Mouse (Mus musculus): ENCODE measurements around the gene Olfr1412.

Gene Olfr1412

DNA sequence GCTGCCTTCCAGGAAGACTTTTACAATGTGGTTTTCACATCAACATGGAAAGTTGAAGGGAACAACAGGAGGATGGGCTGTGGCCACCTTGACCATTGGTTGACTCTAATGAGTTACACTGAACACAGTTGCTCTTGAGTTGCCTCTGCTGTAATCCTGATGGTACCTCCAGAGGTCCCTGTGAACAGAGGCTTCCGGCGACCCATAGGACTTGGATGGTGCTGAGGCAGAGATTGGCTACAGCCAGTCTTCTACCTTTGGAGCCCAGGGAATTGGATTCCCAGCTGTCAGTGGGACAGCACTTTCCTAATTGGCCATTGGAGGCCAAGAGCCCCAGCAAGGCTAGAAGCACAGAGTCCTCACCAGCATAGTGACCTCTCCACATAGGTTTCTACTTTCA lies at the start of gene Olfr1412:
Gene Olfr1412, plus strand, starts transcription at position 301 of the 400 bp plus-strand sequence.
- DNase-seq (ENCODE audit: low read depth, low spot score): no peak
- Histone ChIP-seq H3K36me3 (ENCODE audit: control insufficient read depth, insufficient read depth, low read length, poor library complexity, severe bottlenecking) (no peaks in the 10 kb centered on the region), H3K27me3 (ENCODE audit: control insufficient read depth, insufficient read depth, low read length, poor library complexity, severe bottlenecking) (no peaks in the 10 kb centered on the region)

DNA sequence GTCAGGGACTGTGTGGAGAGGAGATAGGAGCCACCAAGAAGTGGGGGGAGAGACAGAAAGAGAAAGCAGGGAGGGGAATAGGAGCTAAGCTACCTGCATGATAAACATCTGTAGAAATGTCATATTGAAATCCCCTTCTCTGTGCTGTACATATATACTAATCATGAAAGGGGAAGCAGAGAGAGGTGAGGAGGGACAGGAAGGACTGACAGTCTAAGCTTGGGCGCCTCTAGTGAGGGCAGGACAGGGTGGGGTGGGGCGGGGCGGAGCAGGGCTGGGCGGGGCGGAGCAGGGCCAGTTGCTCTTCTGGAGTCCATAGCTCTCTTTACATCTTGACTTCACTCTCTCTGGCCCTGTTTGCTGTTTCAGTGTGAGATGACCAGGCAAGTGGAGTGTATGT lies 48.6 kb upstream of the Olfr1412 start:
- no peaks in the 10 kb centered on the region for H3K36me3 ChIP-seq (ENCODE audit: control insufficient read depth, insufficient read depth, low read length, poor library complexity, severe bottlenecking)
- peak; percentile 4 for DNase-seq (ENCODE audit: low read depth, low spot score)
- H3K27me3 ChIP-seq (ENCODE audit: control insufficient read depth, insufficient read depth, low read length, poor library complexity, severe bottlenecking): no peaks in the 10 kb centered on the region

DNA sequence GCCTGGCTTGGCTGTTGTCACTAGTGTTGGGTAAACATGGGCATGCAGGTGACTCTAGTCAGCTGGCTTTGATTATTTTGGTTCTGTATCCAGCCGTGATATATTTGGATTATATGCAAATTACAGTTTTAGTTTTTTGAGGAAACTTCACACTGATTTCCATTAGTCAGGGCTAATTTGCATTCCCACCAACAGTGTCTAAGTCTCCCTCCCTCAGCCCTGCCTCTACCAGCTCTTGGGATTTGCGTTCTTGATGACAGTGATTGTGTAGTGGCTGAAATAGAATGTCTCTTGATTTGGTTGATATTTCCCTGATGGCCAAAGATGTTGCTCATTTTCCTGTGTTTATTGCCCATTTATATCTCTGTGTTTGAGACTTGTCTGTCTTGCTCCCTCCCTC lies 46.5 kb upstream of the Olfr1412 start:
- Histone ChIP-seq H3K36me3 (ENCODE audit: control insufficient read depth, insufficient read depth, low read length, poor library complexity, severe bottlenecking) (no peaks in the 10 kb centered on the region), H3K27me3 (ENCODE audit: control insufficient read depth, insufficient read depth, low read length, poor library complexity, severe bottlenecking) (no peaks in the 10 kb centered on the region)
- DNase-seq (ENCODE audit: low read depth, low spot score): no peak

DNA sequence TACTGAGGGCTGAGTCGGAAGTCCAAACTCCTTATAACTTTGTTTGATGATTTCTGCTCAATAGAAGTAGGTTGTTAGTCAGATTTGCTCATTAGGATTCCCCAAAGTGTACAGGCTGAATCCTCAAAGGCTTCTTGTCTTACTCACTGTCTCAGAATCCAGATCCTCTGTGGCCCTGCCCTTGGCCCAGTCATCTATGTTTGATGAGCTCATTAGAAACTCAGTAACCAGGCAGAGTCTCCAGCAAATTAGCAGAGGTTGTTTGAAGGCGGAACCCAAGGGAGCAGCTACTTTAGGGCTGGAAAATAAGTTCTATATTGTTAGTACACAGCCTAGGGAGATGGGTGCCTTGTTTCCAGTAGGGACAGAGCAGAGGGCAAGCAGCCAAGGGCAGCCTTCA lies 39.6 kb upstream of the Olfr1412 start:
- DNase-seq (ENCODE audit: low read depth, low spot score): no peak
- H3K36me3 ChIP-seq (ENCODE audit: control insufficient read depth, insufficient read depth, low read length, poor library complexity, severe bottlenecking): no peaks in the 10 kb centered on the region
- H3K27me3 ChIP-seq (ENCODE audit: control insufficient read depth, insufficient read depth, low read length, poor library complexity, severe bottlenecking): no peaks in the 10 kb centered on the region

DNA sequence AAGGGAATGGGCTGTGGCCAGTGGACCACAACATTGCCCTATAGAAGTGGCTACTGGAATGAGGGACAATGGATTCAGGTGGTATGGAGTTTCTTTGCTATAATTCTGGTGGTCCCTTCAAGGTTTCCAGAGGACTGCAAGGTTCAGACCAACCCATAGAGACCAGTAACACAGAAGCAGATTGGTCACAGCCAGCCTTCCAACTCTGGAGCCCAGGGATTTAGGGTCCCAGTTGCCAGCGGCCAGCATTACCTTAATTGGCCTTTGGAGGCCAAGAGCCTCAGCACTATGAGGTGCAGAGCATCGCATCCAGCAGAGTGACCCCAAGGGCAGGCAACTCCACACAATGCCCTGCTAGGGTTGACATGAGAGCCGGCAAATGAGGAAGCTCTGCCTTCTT lies 14.6 kb upstream of the Olfr1412 start, which contains the start of gene Olfr1413:
Gene Olfr1413, plus strand, starts transcription at position 301 of the 400 bp plus-strand sequence.
- no peaks in the 10 kb centered on the region for H3K27me3 ChIP-seq (ENCODE audit: control insufficient read depth, insufficient read depth, low read length, poor library complexity, severe bottlenecking)
- DNase-seq (ENCODE audit: low read depth, low spot score): no peak
- H3K36me3 ChIP-seq (ENCODE audit: control insufficient read depth, insufficient read depth, low read length, poor library complexity, severe bottlenecking): no peaks in the 10 kb centered on the region

DNA sequence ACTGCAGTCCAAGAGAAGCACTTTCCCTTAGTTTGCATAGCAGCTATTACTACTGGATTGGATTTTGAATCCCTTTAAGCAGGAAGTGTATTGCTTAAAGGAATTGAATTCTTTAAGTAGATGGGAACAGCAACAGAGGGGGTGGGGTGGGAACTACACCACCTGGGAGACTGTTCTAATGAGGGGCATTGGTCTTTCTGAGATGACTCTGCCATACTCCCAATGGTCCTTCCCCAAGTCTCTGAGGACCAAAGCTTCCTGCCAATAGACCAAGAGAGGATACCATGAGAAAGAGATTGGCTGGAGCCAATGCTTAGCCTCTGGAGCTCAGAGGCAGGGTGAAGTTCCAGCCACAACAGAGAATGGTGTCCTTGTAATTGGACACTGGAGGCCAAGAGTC lies 8.5 kb downstream of the Olfr1412 start, which contains the start of gene Olfr1411:
Gene Olfr1411, plus strand, starts transcription at position 301 of the 400 bp plus-strand sequence.
- no peaks in the 10 kb centered on the region for H3K36me3 ChIP-seq (ENCODE audit: control insufficient read depth, insufficient read depth, low read length, poor library complexity, severe bottlenecking)
- H3K27me3 ChIP-seq (ENCODE audit: control insufficient read depth, insufficient read depth, low read length, poor library complexity, severe bottlenecking): no peaks in the 10 kb centered on the region
- no peak for DNase-seq (ENCODE audit: low read depth, low spot score)

DNA sequence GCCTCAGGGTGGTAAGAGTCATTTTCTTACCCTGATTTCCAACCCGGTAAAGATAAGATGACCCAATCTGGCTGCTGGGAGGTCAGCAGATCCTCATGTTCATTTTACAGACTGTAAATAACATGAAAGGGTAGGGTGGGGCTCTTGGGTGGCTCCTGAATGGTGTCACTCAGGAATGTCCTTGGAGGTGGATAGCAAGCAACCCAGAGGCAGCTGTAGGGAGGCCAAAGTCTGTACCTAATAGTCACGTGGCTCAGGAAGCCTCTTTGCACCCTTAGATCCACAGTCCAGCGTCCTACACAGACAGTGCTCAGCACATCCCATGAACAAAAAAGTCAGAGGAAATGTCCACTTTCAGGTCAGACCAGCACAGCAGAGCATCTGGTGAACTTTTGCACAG lies 10.4 kb downstream of the Olfr1412 start:
- DNase-seq (ENCODE audit: low read depth, low spot score): no peak
- Histone ChIP-seq H3K36me3 (ENCODE audit: control insufficient read depth, insufficient read depth, low read length, poor library complexity, severe bottlenecking) (no peaks in the 10 kb centered on the region), H3K27me3 (ENCODE audit: control insufficient read depth, insufficient read depth, low read length, poor library complexity, severe bottlenecking) (no peaks in the 10 kb centered on the region)

DNA sequence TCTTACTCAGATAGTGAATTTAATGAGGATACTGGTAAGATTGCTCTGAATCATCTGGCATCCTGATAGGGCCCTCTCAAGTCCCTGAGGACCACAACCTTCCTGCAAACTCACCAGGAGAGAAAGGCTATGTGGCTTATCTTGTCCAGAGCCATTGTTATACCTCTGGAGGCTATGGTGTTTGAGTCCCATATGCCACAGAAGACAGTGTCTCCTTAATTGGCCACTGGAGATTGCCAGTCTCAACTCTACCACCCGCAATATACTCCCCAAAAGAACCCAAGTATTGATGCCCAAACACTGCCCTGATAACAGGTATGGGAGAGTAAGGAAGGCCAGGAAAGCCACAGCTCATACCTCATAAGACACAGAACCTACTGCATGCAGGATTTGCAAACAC lies 19.9 kb downstream of the Olfr1412 start, which contains the start of gene Olfr1410:
Gene Olfr1410, plus strand, starts transcription at position 301 of the 400 bp plus-strand sequence.
- Histone ChIP-seq H3K36me3 (ENCODE audit: control insufficient read depth, insufficient read depth, low read length, poor library complexity, severe bottlenecking) (no peaks in the 10 kb centered on the region), H3K27me3 (ENCODE audit: control insufficient read depth, insufficient read depth, low read length, poor library complexity, severe bottlenecking) (no peaks in the 10 kb centered on the region)
- no peak for DNase-seq (ENCODE audit: low read depth, low spot score)

DNA sequence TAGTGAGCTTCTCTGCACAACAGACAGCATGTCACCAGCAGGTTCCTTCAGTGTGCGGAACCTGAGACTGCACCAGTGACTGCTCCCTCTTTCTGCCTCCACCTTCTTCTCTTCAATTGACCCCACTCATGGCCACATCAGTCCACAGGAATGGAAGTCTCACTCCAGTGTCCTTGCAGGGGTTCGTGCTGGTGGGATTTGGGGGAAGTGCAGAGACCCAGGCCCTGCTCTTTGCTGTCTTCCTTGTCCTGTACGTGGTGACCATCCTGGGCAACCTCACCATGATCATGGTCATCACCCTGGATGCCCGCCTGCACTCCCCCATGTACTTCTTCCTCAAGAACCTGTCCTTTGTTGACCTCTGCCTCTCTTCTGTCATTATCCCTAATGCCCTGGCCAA lies 22.1 kb downstream of the Olfr1412 start:
- H3K36me3 ChIP-seq (ENCODE audit: control insufficient read depth, insufficient read depth, low read length, poor library complexity, severe bottlenecking): no peaks in the 10 kb centered on the region
- no peaks in the 10 kb centered on the region for H3K27me3 ChIP-seq (ENCODE audit: control insufficient read depth, insufficient read depth, low read length, poor library complexity, severe bottlenecking)
- no peak for DNase-seq (ENCODE audit: low read depth, low spot score)

DNA sequence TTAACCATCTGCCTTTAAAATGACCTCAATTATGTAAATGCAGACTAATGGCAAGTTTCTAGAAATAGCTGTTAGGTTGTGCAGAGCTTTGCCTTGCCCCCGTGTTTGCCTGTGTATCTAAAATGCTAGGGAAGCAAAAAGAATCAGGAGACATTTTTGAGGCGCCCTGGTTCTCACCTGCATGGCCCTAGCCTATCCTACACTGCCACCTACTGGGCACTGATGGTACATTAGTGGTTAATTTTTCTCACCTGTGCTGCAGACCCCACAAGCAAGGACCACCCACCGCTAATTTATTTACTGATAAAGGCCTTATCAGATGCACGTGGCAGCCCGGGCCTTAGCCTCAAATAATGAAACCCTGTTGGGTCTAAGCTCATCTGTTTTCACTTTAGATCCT lies 25.4 kb downstream of the Olfr1412 start:
- Histone ChIP-seq H3K27me3 (ENCODE audit: control insufficient read depth, insufficient read depth, low read length, poor library complexity, severe bottlenecking) (no peaks in the 10 kb centered on the region), H3K36me3 (ENCODE audit: control insufficient read depth, insufficient read depth, low read length, poor library complexity, severe bottlenecking) (no peaks in the 10 kb centered on the region)
- DNase-seq (ENCODE audit: low read depth, low spot score): peak; percentile 70

DNA sequence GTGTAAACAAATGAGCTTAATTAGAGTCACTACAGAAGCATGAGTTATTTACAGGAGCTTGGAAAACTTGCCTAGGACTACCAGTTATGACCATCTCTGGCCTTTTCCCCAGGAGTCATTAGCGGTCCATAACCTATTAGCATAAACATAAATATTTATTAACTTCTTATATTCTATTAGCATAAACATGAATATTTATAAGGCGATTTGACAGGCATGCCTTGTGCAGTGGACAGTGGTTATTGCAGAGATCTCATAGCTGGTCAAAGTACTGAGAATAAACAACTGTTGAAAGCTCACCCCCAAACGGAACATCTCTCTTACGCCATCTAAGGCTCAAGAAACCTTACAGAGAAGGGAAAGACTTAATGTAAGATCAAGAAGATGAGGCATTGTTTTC lies 27.6 kb downstream of the Olfr1412 start:
- DNase-seq (ENCODE audit: low read depth, low spot score): no peak
- no peaks in the 10 kb centered on the region for H3K27me3 ChIP-seq (ENCODE audit: control insufficient read depth, insufficient read depth, low read length, poor library complexity, severe bottlenecking)
- H3K36me3 ChIP-seq (ENCODE audit: control insufficient read depth, insufficient read depth, low read length, poor library complexity, severe bottlenecking): no peaks in the 10 kb centered on the region

DNA sequence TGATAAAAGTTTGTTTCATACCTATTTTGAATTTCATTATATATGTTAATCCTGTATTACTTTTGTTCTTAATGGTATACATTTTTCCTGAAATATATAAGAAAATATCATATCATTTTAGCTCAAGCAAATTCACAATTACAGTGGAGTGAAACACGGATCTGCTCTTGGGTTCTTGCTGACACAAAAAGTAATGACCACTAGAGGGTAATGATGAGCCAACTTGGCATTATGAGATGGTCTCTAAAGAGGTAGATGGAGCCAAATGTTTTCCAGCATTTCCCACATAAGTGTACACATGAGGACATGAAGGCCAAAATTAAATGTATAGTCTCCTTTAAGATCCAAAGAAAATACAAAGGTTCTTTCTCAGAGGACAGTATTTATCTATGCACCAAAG lies 28.9 kb downstream of the Olfr1412 start:
- H3K36me3 ChIP-seq (ENCODE audit: control insufficient read depth, insufficient read depth, low read length, poor library complexity, severe bottlenecking): no peaks in the 10 kb centered on the region
- H3K27me3 ChIP-seq (ENCODE audit: control insufficient read depth, insufficient read depth, low read length, poor library complexity, severe bottlenecking): no peaks in the 10 kb centered on the region
- DNase-seq (ENCODE audit: low read depth, low spot score): peak; percentile 4

DNA sequence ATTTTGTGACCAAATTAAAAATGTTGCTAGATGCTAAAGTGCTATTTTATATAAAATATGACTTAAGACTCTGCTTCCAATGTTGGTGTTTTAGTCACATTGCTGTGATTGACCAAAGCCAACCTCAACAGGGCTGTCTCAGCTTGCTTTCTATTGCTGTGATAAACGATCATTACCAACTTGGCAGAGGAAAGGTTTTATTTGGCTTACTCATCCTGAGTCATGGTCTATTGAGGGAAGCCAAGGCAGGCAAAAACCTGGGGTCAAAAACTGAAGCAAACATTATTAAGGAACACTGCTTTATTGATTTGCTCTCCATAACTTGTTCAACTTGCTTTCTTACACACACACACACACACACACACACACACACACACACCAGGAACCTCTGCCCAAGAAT lies 30.5 kb downstream of the Olfr1412 start:
- DNase-seq (ENCODE audit: low read depth, low spot score): no peak
- Histone ChIP-seq H3K27me3 (ENCODE audit: control insufficient read depth, insufficient read depth, low read length, poor library complexity, severe bottlenecking) (no peaks in the 10 kb centered on the region), H3K36me3 (ENCODE audit: control insufficient read depth, insufficient read depth, low read length, poor library complexity, severe bottlenecking) (no peaks in the 10 kb centered on the region)

DNA sequence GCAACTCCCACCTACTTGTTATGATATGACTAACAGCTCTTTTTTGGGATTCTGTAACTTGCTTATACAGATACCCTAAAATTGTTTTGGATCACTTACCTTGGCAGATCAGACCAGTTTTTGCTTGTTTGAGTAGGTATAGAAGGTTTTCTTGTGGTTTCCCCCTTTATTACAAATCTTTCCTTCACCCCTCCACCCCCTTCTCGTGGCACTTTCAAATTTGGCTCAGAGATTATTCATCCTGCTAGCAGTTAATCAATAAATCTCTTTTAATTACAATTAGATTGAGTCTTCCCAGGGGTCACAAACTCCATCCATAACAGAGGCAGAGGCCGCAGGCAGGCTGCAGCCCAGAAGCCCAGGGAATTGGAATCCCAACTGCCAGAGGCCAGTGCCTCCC lies 31.9 kb downstream of the Olfr1412 start, which contains the start of gene Olfr12:
Gene Olfr12, plus strand, starts transcription at position 301 of the 400 bp plus-strand sequence.
- H3K27me3 ChIP-seq (ENCODE audit: control insufficient read depth, insufficient read depth, low read length, poor library complexity, severe bottlenecking): no peaks in the 10 kb centered on the region
- DNase-seq (ENCODE audit: low read depth, low spot score): no peak
- no peaks in the 10 kb centered on the region for H3K36me3 ChIP-seq (ENCODE audit: control insufficient read depth, insufficient read depth, low read length, poor library complexity, severe bottlenecking)

DNA sequence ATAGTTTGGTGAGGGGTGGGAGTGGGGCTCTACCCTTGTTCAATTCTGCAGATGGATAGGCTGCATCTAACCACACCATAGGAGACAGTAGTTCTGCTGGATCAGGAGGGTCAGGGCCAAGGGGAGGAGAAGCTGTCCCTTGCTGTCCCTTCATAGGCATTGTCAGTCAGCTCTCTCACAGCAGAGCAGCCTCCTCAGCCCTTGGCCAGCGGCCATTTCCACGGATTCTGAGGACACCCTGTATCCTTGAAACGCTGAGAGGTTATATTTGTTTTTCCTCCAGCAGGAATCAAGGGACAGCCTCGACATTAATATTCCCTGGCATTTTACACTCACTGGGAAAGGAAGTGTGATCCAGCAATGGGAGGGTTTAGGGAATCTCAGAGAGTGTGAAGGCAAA lies 32.8 kb downstream of the Olfr1412 start:
- H3K27me3 ChIP-seq (ENCODE audit: control insufficient read depth, insufficient read depth, low read length, poor library complexity, severe bottlenecking): no peaks in the 10 kb centered on the region
- H3K36me3 ChIP-seq (ENCODE audit: control insufficient read depth, insufficient read depth, low read length, poor library complexity, severe bottlenecking): no peaks in the 10 kb centered on the region
- DNase-seq (ENCODE audit: low read depth, low spot score): no peak

DNA sequence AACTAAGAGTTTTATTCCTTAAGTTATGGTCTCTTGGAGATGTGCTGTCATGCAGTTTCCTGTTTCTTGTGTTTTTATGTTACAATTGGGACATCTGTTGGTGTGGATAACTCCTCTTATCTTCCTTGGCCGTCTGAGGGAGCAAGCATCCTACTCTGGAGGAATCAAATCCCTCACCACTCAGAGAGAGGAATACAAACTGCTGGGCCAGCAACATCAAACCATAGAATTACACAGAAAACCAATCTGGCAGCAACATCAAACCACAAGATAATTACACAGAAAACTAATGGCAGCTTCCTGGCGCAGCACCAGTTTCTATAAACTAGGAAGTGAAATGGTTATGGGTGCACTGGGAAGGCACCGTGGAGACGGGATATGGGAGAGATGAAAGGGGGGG lies 42.6 kb downstream of the Olfr1412 start:
- no peaks in the 10 kb centered on the region for H3K27me3 ChIP-seq (ENCODE audit: control insufficient read depth, insufficient read depth, low read length, poor library complexity, severe bottlenecking)
- no peak for DNase-seq (ENCODE audit: low read depth, low spot score)
- H3K36me3 ChIP-seq (ENCODE audit: control insufficient read depth, insufficient read depth, low read length, poor library complexity, severe bottlenecking): no peaks in the 10 kb centered on the region
